Mouse (Mus musculus) ES-Bruce4 (cell line): ENCODE results near the gene Casz1.
A peak's percentile ranks its signal among the peaks of the same experiment; 100 is the strongest.

Experiments used
- CTCF ChIP-seq: IDR thresholded peaks from one replicate; pipeline ENCODE4 v1.8.1; 2011; ENCODE audit warnings: low read depth, low read length
- EP300 ChIP-seq: IDR thresholded peaks from 2 replicates; pipeline ENCODE4 v1.6.1; 2011; ENCODE audit warnings: low read depth, low read length; ENCODE audit not compliant: insufficient read depth
- POLR2A ChIP-seq: IDR thresholded peaks from one replicate; pipeline ENCODE4 v1.8.1; 2011; ENCODE audit warnings: low read length; ENCODE audit not compliant: insufficient read depth

GRCm38 (mm10) chr4:148890892-148891838 lies 86.9 kb downstream of the Casz1 start:
- TF ChIP-seq CTCF = no peak
- peak; percentile 67; the same call in 1 of the 2 replicates for TF ChIP-seq EP300
- no peak for TF ChIP-seq POLR2A
